Mouse (Mus musculus): Measurements from ENCODE around the gene Laptm5.

Laptm5 gene

GRCm38 (mm10) chr4:130913077-130913476 is at the start of gene Laptm5:
Gene Laptm5 (plus strand): TSS chr4:130913125.
- in situ Hi-C loops (cut with MseI, MboI), result no loop called here

DNA sequence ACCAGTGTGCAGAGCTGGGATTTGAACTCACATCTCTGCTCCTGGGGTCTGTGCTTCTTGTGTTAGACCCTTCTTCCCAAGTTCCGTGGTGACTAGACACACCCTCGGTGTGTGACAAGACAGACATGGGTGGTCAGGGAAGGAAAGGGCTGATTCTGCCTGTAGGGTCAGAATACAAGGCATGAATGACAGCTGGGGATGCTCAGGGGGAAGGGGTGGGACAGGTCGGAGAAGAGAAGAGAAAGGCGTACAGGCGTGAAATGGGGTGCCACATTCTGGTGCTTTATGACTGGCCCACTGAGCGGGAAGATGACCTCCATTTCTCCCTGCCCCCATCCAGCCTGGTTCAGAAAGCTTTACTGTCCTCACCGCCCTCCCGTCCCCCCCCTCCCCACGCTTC is 47.5 kb upstream of the Laptm5 start:
- in situ Hi-C loops (cut with MseI, MboI), result no loop called here

GRCm38 (mm10) chr4:130865901-130866371 is 47.0 kb upstream of the Laptm5 start:
- in situ Hi-C loops (cut with MseI, MboI), result no loop called here

DNA sequence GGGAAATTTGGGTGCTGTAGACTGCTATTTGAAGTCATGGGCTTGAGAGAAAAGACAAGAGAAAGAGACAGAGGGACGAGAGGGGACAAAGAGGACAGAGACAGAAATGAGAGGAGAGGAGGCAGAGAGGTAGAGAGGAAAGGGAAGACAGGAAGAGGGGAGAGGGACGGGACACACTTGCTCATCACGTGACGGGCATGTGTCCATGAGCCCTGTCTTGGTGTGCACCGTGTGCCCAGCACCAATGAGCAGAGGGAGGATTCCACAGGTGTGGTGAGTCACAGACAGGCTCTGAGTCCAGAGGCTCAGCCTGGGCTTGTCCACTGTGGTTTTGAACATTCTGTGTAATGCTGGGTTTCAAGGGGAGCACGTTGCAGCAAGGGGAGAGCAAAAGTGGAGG is 45.0 kb upstream of the Laptm5 start:
- in situ Hi-C loops (cut with MseI, MboI), result no loop called here

- in situ Hi-C loops (cut with MseI, MboI), result no loop called here
Observed at GRCm38 (mm10) chr4:130868803-130869202, 44.1 kb upstream of the Laptm5 start.

DNA sequence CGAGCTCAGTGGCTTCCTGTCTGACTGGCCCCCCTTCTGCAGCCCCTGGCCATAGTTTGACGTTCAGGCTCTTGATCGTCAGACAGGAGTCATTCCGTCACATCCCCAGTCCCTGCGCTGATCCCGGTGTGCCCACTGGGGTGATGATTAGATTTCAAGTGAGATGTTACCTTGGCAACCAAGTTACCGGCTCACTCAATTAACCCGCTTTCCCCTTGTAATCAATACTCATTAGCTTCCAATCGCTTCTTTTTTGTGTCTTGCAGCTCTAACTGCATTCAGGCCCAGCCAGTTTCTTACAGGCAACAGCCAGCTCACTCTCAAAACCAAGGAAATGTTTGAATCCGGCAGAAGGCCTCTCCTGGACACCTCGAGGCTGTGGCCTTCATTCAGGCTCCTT is 40.5 kb upstream of the Laptm5 start:
- in situ Hi-C loops (cut with MseI, MboI), result no loop called here

DNA sequence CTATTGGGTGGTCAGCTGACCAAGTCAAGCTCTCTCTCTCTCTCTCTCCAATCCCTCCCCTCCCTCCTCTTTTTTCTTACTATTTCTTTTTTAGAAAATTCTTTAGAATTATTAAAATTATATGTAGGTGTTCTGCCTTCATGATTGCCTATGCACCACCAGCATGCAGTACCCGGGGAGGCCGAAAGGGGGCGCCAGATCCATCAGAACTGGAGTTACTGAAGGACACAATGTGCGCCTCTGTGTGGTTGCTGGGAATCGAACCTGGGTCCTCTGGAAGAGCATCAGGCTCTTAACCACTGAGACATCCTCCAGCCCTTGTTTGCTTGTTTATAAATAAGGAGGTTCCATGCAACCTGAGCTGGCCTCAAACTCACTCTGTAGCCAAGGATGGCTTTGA is 39.5 kb upstream of the Laptm5 start:
- in situ Hi-C loops (cut with MseI, MboI), result no loop called here

- in situ Hi-C loops (cut with MseI, MboI), result no loop called here
Observed at GRCm38 (mm10) chr4:130874601-130875000, 38.3 kb upstream of the Laptm5 start.

- in situ Hi-C loops (cut with MseI, MboI), result loop anchor here (5.0 kb wide), 2 partner anchors 84 to 89 kb away; partner anchors contain the start of gene Sdc3 (in 1 of the 2)
Observed at GRCm38 (mm10) chr4:130876016-130876726, 36.8 kb upstream of the Laptm5 start.

- in situ Hi-C loops (cut with MseI, MboI), result loop anchor here (5.0 kb wide), 2 partner anchors 86 to 91 kb away; partner anchors contain the start of gene Sdc3 (in 1 of the 2)
Observed at GRCm38 (mm10) chr4:130878273-130879047, 34.5 kb upstream of the Laptm5 start.

DNA sequence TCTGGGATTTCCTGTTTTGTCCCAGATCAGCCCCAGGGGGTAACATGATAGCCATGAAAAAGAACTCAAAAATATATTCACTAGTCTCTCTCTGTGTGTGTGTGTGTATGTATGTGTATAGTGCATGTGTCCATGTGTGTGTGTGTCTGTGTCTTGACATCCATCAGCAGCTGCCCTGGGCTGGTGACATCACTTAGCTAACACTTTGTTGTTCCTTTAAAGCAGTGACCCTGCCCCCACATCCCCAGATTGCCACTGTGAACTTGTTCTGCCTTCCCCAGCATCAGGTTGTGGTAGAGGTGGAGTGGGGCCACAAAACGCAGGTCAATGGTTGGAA is 33.9 kb upstream of the Laptm5 start:
- in situ Hi-C loops (cut with MseI, MboI), result loop anchor here (5.0 kb wide), 2 partner anchors 87 to 92 kb away; partner anchors contain the start of gene Sdc3 (in 1 of the 2)

GRCm38 (mm10) chr4:130881336-130881735 is 31.6 kb upstream of the Laptm5 start:
- in situ Hi-C loops (cut with MseI, MboI), result no loop called here

DNA sequence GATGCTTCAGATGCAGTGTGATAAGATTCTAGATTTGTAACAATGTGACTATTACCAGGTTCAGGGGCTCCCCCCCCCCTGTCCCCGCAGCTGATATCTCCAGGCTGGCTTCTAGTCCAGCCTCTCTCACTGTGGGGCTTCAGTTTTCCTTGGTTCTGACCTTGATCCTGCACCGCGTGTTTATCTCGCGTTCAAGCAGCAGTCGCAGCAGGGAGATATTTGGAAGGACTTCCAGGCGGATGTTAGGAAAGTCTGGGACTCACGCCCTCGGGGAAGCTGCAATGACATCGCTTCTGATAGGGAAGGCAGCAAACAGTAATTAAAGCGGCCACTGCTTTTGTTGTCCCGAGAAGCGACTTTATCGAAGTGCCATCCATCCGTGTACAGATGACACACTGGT is 30.2 kb upstream of the Laptm5 start:
- in situ Hi-C loops (cut with MseI, MboI), result no loop called here

- in situ Hi-C loops (cut with MseI, MboI), result no loop called here
Observed at GRCm38 (mm10) chr4:130883820-130884533, 28.9 kb upstream of the Laptm5 start.

GRCm38 (mm10) chr4:130887148-130887745 is 25.7 kb upstream of the Laptm5 start:
- in situ Hi-C loops (cut with MseI, MboI), result no loop called here

DNA sequence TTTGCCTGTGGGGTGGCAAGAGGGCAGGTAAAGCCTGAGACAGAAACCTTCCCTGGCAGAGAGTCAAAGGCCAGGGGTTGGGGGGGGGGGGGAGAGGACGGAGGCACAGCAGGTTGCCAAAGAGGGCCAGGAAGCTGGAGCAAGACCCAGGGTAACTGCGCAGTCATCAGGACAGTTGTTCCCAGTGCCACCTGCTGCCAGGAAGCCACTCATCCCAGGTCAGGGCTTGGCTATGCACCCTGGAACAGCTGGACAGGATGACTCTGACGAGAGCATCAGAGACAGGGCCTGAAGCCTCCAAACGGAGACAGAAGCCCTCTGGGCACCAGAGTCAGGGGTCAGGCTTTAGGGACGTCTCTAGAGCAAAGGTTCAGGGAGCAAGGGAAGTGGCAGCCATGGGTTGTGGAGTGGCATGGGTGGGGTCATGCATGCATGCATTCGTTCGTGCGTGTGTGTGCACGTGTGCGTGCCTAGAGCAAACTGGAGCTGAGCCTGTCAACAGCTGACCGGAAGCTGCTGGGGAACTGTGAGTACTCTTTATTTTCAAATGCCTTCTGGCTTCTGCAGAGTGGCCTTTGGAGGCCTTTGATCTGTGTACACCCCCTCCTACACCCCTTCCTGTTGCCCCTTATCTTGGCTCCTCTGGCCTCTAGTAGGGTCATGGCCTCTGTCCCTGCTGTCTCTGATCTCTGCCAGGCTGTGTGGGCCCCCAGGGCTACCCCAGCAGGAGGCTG is 23.0 kb upstream of the Laptm5 start:
- in situ Hi-C loops (cut with MseI, MboI), result loop anchor here in 1 of 2 experiments (5.0 kb wide), 1 partner anchor 62 kb away; no protein-coding TSS in a partner anchor

DNA sequence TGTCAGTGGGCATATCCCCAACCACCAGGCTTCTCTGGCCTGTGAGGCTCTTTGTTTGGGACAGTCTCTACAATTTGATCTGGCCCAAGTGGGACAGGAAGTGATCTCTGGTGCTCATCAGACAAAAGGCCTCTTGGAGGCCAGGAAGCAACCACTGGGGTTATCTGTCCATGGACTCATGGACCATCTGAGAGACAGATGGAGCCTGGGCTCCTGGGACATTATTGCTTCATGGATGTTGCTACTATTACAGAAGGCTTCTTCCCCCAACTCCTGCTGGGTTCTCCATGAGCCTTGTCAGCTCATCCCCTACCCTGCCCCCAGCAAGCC is 22.4 kb upstream of the Laptm5 start:
- in situ Hi-C loops (cut with MseI, MboI), result loop anchor here in 1 of 2 experiments (5.0 kb wide), 1 partner anchor 62 kb away; no protein-coding TSS in a partner anchor

DNA sequence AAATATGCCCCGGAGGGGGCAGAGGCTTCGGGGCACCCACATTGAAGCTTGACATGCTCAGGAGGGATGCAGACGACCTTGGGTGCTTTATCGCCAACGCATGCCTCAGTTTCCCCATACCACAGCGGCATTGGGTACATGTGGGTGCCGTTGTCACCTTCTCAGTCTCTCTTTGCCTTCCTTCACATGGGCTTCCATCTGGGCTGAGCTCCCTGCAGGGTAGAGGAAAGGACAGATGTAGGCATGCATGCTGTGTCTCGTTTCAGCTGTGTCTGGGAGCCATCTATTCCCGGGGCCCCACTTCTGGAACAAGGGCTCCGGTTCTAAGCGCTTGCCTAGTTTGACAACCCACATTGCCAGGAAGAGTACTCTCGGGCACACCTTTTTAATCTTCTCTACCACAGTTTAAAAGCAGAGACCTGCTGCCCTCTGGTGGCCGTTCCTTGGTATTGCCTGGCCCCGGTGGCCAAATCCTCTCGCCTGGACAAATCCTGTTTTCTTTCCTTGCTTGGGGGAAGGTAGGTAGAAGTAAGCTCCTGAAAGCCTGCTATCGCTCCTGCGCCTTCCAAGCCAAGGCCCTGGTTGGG is 20.8 kb upstream of the Laptm5 start:
- in situ Hi-C loops (cut with MseI, MboI), result loop anchor here in 1 of 2 experiments (5.0 kb wide), 1 partner anchor 60 kb away; no protein-coding TSS in a partner anchor

GRCm38 (mm10) chr4:130893688-130894087 is 19.2 kb upstream of the Laptm5 start:
- in situ Hi-C loops (cut with MseI, MboI), result loop anchor here in 1 of 2 experiments (5.0 kb wide), 1 partner anchor 59 kb away; no protein-coding TSS in a partner anchor

GRCm38 (mm10) chr4:130895701-130896100 is 17.2 kb upstream of the Laptm5 start:
- in situ Hi-C loops (cut with MseI, MboI), result loop anchor here in 1 of 2 experiments (5.0 kb wide), 1 partner anchor 47 kb away; the partner anchor contains the start of gene Matn1
